Comparison of ENCODE assay signal across 8 mouse cellular contexts in the genomic region with DNA sequence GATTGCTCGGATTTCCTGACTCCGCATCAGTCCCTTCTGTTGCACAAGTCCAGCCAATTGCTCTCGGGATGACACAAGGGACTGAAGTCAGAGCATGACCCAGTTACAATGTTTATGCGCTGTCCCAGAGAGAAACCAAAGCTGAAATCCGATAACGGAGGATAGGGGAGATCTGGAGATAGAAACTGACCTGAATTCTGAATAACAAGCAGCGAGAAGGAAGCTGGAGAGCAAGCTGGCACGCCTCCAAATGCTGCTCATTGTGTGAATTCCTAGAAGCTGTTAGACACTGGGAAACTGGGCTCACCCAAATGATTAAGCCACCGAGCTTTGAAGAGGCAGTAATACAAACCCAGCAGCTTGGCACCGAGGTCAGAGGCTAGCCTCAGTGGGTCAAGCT. TPM values are rescaled to one million over a fixed set of nuclear protein-coding genes. Genes with fewer than 3 reads are reported as not detected.
DNase-seq lines count a peak whose midpoint lies in the region; ATAC-seq and TF ChIP-seq lines count a peak whose summit lies in the region.

No protein-coding gene starts in this region.

- 37% methylated on average over 10 of the region's 10 CpGs for WGBS in midbrain, embryonic 12.5 days
- 49% methylated on average over 10 of the region's 10 CpGs for WGBS in midbrain, embryonic 11.5 days
- 22% methylated on average over 10 of the region's 10 CpGs for WGBS in forebrain, embryonic 15.5 days
- 11% methylated on average over 10 of the region's 10 CpGs for WGBS in lung, postnatal 0 days
- 4% methylated on average over 10 of the region's 10 CpGs for WGBS in small intestine, adult 2 months

- intact Hi-C loops in heart, postnatal 14 days (cut with DNase I): no loop called here

- no peak overlapping the region for H3K4me3 ChIP-seq in midbrain, embryonic 12.5 days
- H3K4me3 ChIP-seq in midbrain, embryonic 11.5 days (ENCODE audit: low read depth, low read length): no peak overlapping the region
- H3K4me3 ChIP-seq in forebrain, embryonic 15.5 days: no peak overlapping the region
- no peak overlapping the region for H3K4me3 ChIP-seq in lung, postnatal 0 days (ENCODE audit: low read depth, low read length)
- H3K4me3 ChIP-seq in small intestine, adult 2 months (ENCODE audit: low read depth, low read length): no peak overlapping the region

- no peak for TF ChIP-seq CTCF in lung, postnatal 0 days (IDR thresholded peaks at IDR 0.05)
- no peak for TF ChIP-seq CTCF in small intestine, adult 2 months (IDR thresholded peaks at IDR 0.05; ENCODE audit: extremely low read depth, insufficient read length, insufficient replicate concordance, low read depth, low read length)

- no peaks in the 10 kb centered on the region for H3K27me3 ChIP-seq in midbrain, embryonic 12.5 days
- H3K27me3 ChIP-seq in midbrain, embryonic 11.5 days (ENCODE audit: control insufficient read depth, insufficient read depth, low read length): no peaks in the 10 kb centered on the region
- no peaks in the 10 kb centered on the region for H3K27me3 ChIP-seq in forebrain, embryonic 15.5 days
- no peaks in the 10 kb centered on the region for H3K27me3 ChIP-seq in lung, postnatal 0 days (replicated peaks; ENCODE audit: insufficient read depth, low read length)
- no peaks in the 10 kb centered on the region for H3K27me3 ChIP-seq in small intestine, adult 2 months (ENCODE audit: control insufficient read depth, insufficient read depth, low read length)

- TF ChIP-seq POLR2A in small intestine, adult 2 months (IDR thresholded peaks at IDR 0.05; ENCODE audit: low read depth, low read length): no peak

- peaks cover 9% of the 10 kb centered on the region; the same call in 1 of the 2 replicates for H3K4me1 ChIP-seq in midbrain, embryonic 12.5 days
- 0 out of 2 replicates have a peak, but pooled peaks cover 4% of the 10 kb centered on the region for H3K4me1 ChIP-seq in midbrain, embryonic 11.5 days (ENCODE audit: control insufficient read depth, insufficient read depth, low read length)
- peaks cover 16% of the 10 kb centered on the region for H3K4me1 ChIP-seq in forebrain, embryonic 15.5 days
- peaks cover 18% of the 10 kb centered on the region for H3K4me1 ChIP-seq in lung, postnatal 0 days (ENCODE audit: insufficient read depth, low read depth, low read length)
- peaks cover 22% of the 10 kb centered on the region for H3K4me1 ChIP-seq in small intestine, adult 2 months (ENCODE audit: control insufficient read depth, insufficient read depth, insufficient read length, low read length)

- no peak overlapping the region for H3K4me2 ChIP-seq in midbrain, embryonic 12.5 days (replicated peaks)
- H3K4me2 ChIP-seq in midbrain, embryonic 11.5 days: no peak overlapping the region
- H3K4me2 ChIP-seq in forebrain, embryonic 15.5 days (replicated peaks): no peak overlapping the region
- peak overlapping the region; percentile 27 for H3K4me2 ChIP-seq in lung, postnatal 0 days (replicated peaks; ENCODE audit: low read depth, low read length)

- ATAC-seq in midbrain, embryonic 12.5 days (ENCODE audit: low FRiP score, low read depth): peak; percentile 38; the same call in 1 of the 2 replicates
- no peak for ATAC-seq in midbrain, embryonic 11.5 days (ENCODE audit: low FRiP score)
- peak; percentile 48 for ATAC-seq in forebrain, embryonic 15.5 days (replicated peaks)
- ATAC-seq in lung, postnatal 0 days: peak; percentile 87

- no peak overlapping the region for H3K27ac ChIP-seq in midbrain, embryonic 12.5 days (replicated peaks)
- no peak overlapping the region for H3K27ac ChIP-seq in midbrain, embryonic 11.5 days (ENCODE audit: low read depth, low read length)
- no peak overlapping the region for H3K27ac ChIP-seq in forebrain, embryonic 15.5 days (replicated peaks)
- peak overlapping the region; percentile 71 for H3K27ac ChIP-seq in lung, postnatal 0 days (ENCODE audit: low read length)
- peak overlapping the region; percentile 0; the same call in 1 of the 2 replicates for H3K27ac ChIP-seq in small intestine, adult 2 months (ENCODE audit: insufficient read depth, low read depth, low read length)

- no peaks in the 10 kb centered on the region for H3K9me3 ChIP-seq in midbrain, embryonic 12.5 days
- no peaks in the 10 kb centered on the region for H3K9me3 ChIP-seq in midbrain, embryonic 11.5 days (ENCODE audit: control insufficient read depth, low read length)
- H3K9me3 ChIP-seq in forebrain, embryonic 15.5 days: no peaks in the 10 kb centered on the region
- H3K9me3 ChIP-seq in lung, postnatal 0 days (ENCODE audit: low read length): no peaks in the 10 kb centered on the region

- DNase-seq in midbrain, embryonic 11.5 days (ENCODE audit: low spot score, missing footprints): no peak
- peak; percentile 66 to 73 for DNase-seq in heart, postnatal 14 days
- DNase-seq in layer of hippocampus, adult 11-12 months (ENCODE audit: low spot score): peak; percentile 46
- peak; percentile 88 for DNase-seq in lung, postnatal 0 days (ENCODE audit: low spot score)
- DNase-seq in spleen, postnatal 4 days (ENCODE audit: low spot score in 2 of 2): no peak

- H3K9ac ChIP-seq in midbrain, embryonic 12.5 days (replicated peaks): no peak overlapping the region
- H3K9ac ChIP-seq in midbrain, embryonic 11.5 days (ENCODE audit: low read length): no peak overlapping the region
- H3K9ac ChIP-seq in forebrain, embryonic 15.5 days (replicated peaks): no peak overlapping the region
- H3K9ac ChIP-seq in lung, postnatal 0 days (replicated peaks; ENCODE audit: low read depth): no peak overlapping the region

- H3K36me3 ChIP-seq in midbrain, embryonic 12.5 days: no peaks in the 10 kb centered on the region
- no peaks in the 10 kb centered on the region for H3K36me3 ChIP-seq in midbrain, embryonic 11.5 days (ENCODE audit: control insufficient read depth, insufficient read depth, low read length)
- no peaks in the 10 kb centered on the region for H3K36me3 ChIP-seq in forebrain, embryonic 15.5 days
- H3K36me3 ChIP-seq in lung, postnatal 0 days (ENCODE audit: insufficient read depth, low read length): no peaks in the 10 kb centered on the region
- no peaks in the 10 kb centered on the region for H3K36me3 ChIP-seq in small intestine, adult 2 months (ENCODE audit: control insufficient read depth, insufficient read depth, low read length)

- peak; percentile 80 for TF ChIP-seq EP300 in lung, postnatal 0 days (IDR thresholded peaks at IDR 0.05)

RNA-seq across cellular contexts. Expression of a gene that starts 31.5 kb away (rescaled TPM):
- 19.9 and 22.7 TPM in 2 replicates for polyA plus RNA-seq in midbrain, embryonic 12.5 days (2016; fragmentation: Nextera tagmentation; extraction: Ambion mirVana)
- polyA plus RNA-seq in midbrain, embryonic 11.5 days (2014; fragmentation: Nextera tagmentation; extraction: Ambion mirVana): 21.2 and 22.2 TPM in 2 replicates
- polyA plus RNA-seq in forebrain, embryonic 15.5 days (2015; fragmentation: Nextera tagmentation; extraction: Ambion mirVana): 32.1 and 34.4 TPM in 2 replicates
- total RNA-seq in heart, postnatal 14 days (2021): 10 to 100 TPM; 11.2 to 15.7 TPM
- polyA plus RNA-seq in lung, postnatal 0 days (2015; fragmentation: Nextera tagmentation; extraction: Ambion mirVana): 28.2 and 34.6 TPM in 2 replicates
- polyA plus RNA-seq in small intestine, adult 2 months (2012; rRNA removed): 13.3 and 21.3 TPM in 2 replicates

Comparison
In these comparisons a context has a peak if more than half of its experiments do, and no peak if none do; other contexts are left out.
1. H3K27ac ChIP-seq: peak in lung, postnatal 0 days (single experiment) and small intestine, adult 2 months (single experiment); none in midbrain, embryonic 12.5 days (single experiment), midbrain, embryonic 11.5 days (single experiment) and forebrain, embryonic 15.5 days (single experiment).
2. DNase-seq: peak in heart, postnatal 14 days (2 of 2), layer of hippocampus, adult 11-12 months (single experiment) and lung, postnatal 0 days (single experiment); none in midbrain, embryonic 11.5 days (single experiment) and spleen, postnatal 4 days (0 of 2).